Mouse (Mus musculus) heart, postnatal 0 days (tissue): ENCODE results near the gene Rex1bd.

Experiments used
- CTCF ChIP-seq: IDR thresholded peaks from 2 replicates; pipeline ENCODE4 v1.5.1; 2016; ENCODE audit warnings: antibody characterized with exemption, control low read depth, low read depth
- EP300 ChIP-seq: IDR thresholded peaks from 2 replicates; pipeline ENCODE4 v1.6.1; 2016; ENCODE audit warnings: antibody characterized with exemption, low read depth

DNA sequence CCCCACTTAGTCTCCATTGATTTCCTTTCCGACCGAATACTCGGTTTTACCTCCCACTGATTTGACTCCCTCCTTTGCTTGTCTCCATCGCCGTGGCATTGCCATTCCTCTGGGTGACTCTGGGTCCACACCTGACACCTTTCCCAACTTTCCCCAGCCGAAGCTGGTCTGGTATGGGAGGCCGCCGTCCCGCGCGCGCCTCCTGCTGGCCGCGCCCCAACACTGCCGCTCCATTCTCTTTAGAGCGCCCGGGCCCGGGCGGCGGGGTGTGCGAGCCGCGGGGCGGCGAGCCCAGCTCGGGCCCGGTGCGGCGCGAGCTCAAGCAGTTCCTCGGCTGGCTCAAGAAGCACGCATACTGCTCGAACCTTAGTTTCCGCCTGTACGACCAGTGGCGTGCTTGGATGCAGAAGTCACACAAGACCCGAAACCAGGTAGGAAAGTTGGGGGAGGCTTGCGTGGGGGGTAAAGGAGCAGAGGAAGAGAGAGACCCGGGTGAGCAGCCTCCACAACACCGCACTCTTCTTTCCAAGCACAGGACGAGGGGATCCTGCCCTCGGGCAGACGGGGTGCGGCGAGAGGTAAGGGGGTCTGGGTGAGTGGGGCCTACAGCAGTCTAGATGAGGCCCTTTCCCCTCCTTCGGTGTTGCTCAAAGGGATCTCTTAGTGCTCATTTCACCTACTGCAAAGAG lies 3.3 kb downstream of the Rex1bd start:
- TF ChIP-seq CTCF (peak; percentile 81), EP300 (no peak)
